Mouse (Mus musculus) midbrain, embryonic 11.5 days (tissue): ENCODE data around the gene Cdk15. TPM values are rescaled to one million over a fixed set of nuclear protein-coding genes. Genes with fewer than 3 reads are reported as not detected.
A peak's percentile ranks its signal among the peaks of the same experiment; 100 is the strongest.

Experiments
- ATAC-seq: fragments of 200-750 bp; cut with Nextera tagmentation; 2 replicates; pipeline ENCODE4 v1.8.0; 2017; ENCODE audit warnings: moderate TSS enrichment, moderate library complexity; ENCODE audit not compliant: low FRiP score
- DNase-seq: peaks from one replicate; pipeline ENCODE4 v3.0.0; 2015; ENCODE audit warnings: low spot score; ENCODE audit errors: missing footprints
- H3K27ac ChIP-seq: fragments of 300-500 bp; sonication (generic); 2 replicates; pipeline ENCODE4 v1.5.1; 2014; ENCODE audit warnings: low read depth, low read length
- H3K27me3 ChIP-seq: fragments of 300-500 bp; sonication (generic); 2 replicates; pipeline ENCODE4 v1.6.1; 2014; ENCODE audit warnings: mild to moderate bottlenecking, low read length, moderate library complexity, mixed read lengths; ENCODE audit not compliant: control insufficient read depth, insufficient read depth
- H3K36me3 ChIP-seq: fragments of 300-500 bp; sonication (generic); 2 replicates; pipeline ENCODE4 v1.6.1; 2014; ENCODE audit warnings: mild to moderate bottlenecking, low read length, moderate library complexity, mixed read lengths; ENCODE audit not compliant: control insufficient read depth, insufficient read depth
- H3K4me1 ChIP-seq: fragments of 300-500 bp; sonication (generic); 2 replicates; pipeline ENCODE4 v1.6.1; 2014; ENCODE audit warnings: low read length; ENCODE audit not compliant: control insufficient read depth, insufficient read depth
- H3K4me2 ChIP-seq: fragments of 300-500 bp; sonication (generic); 2 replicates; pipeline ENCODE4 v1.6.1; 2014; ENCODE audit warnings: mild to moderate bottlenecking, moderate library complexity
- H3K4me3 ChIP-seq: fragments of 300-500 bp; sonication (generic); 2 replicates; pipeline ENCODE4 v1.5.1; 2014; ENCODE audit warnings: low read depth, low read length
- H3K9ac ChIP-seq: fragments of 300-500 bp; sonication (generic); 2 replicates; pipeline ENCODE4 v1.6.1; 2014; ENCODE audit warnings: low read length
- H3K9me3 ChIP-seq: fragments of 300-500 bp; sonication (generic); 2 replicates; pipeline ENCODE4 v1.6.1; 2016; ENCODE audit warnings: low read length; ENCODE audit not compliant: control insufficient read depth
- WGBS: fragments of 180-500 bp; shearing (Covaris S2); extraction: QIAGEN DNeasy Blood & Tissue Kit; methylation state at CpG from one replicate; pipeline ENCODE4 v1.1.7; 2014; 5-methylcytosine and 5-hydroxymethylcytosine counted together
- polyA plus RNA-seq: library from polyadenylated mRNA; unstranded; fragments of >200 nt; fragmentation: Nextera tagmentation; extraction: Ambion mirVana; gene quantifications from 2 replicates; pipeline ENCODE4 v1.2.1, GENCODE M21; 2014

Gene Cdk15
- polyA plus RNA-seq, 1 experiment from 2014 or later, result 0.52 TPM

DNA sequence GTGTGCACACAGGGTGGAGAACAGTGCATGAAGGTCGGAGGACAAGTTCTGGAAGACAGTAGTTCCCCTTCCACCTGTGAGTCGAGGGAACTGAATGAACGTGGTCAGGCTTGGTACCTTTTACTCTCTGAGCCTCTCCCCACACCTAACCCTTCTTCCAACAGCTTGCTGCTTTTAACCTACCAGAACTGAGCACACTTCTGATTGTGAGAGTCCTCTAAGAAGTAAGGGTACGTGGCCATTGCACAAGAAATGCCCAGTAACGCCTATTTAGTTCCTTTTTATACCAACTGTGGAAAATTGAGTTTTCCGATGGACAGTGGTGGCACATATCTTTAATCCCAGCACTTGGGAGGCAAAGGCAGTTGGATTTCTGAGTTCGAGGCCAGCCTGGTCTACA is 28.2 kb upstream of the Cdk15 start:
- no peak overlapping the region for H3K27ac ChIP-seq
- no peaks in the 10 kb centered on the region for H3K27me3 ChIP-seq
- WGBS, result 90% methylated on average over 7 of the region's 7 CpGs
- H3K4me2 ChIP-seq, result no peak overlapping the region
- H3K4me1 ChIP-seq, result no peaks in the 10 kb centered on the region
- H3K36me3 ChIP-seq, result no peaks in the 10 kb centered on the region
- no peak for ATAC-seq
- H3K4me3 ChIP-seq, result no peak overlapping the region
- H3K9me3 ChIP-seq, result no peaks in the 10 kb centered on the region
- no peak for DNase-seq
- H3K9ac ChIP-seq, result no peak overlapping the region

- H3K36me3 ChIP-seq, result no peaks in the 10 kb centered on the region
- DNase-seq (no peak), ATAC-seq (no peak)
- no peak overlapping the region for H3K4me3 ChIP-seq
- H3K4me2 ChIP-seq, result no peak overlapping the region
- H3K27me3 ChIP-seq, result no peaks in the 10 kb centered on the region
- H3K27ac ChIP-seq, result no peak overlapping the region
- H3K4me1 ChIP-seq, result no peaks in the 10 kb centered on the region
- H3K9ac ChIP-seq, result no peak overlapping the region
- WGBS, result 45% methylated on average over 4 of the region's 4 CpGs
- H3K9me3 ChIP-seq, result no peaks in the 10 kb centered on the region
Observed at GRCm38 (mm10) chr1:59229187-59229586, 27.5 kb upstream of the Cdk15 start.

GRCm38 (mm10) chr1:59236856-59237441 is 19.8 kb upstream of the Cdk15 start, which contains the start of gene Als2:
TSS of gene Als2 (minus strand) at chr1:59237231.
- whole genome bisulfite sequencing, result 1% methylated on average over 49 of the region's 58 CpGs

GRCm38 (mm10) chr1:59237614-59238211 is 19.0 kb upstream of the Cdk15 start:
- WGBS, result under 1% methylated on average over 19 of the region's 19 CpGs
- peak; percentile 64 for ATAC-seq
- Histone ChIP-seq H3K4me1 (peaks cover 4% of the 10 kb centered on the region; the same call in 1 of the 2 replicates), H3K36me3 (no peaks in the 10 kb centered on the region), H3K27ac (no peak overlapping the region), H3K4me3 (peak overlapping the region; percentile 81), H3K9ac (peak overlapping the region; percentile 53), H3K9me3 (no peaks in the 10 kb centered on the region), H3K4me2 (peak overlapping the region; percentile 87), H3K27me3 (no peaks in the 10 kb centered on the region)
- DNase-seq, result peak; percentile 94

More at GRCm38 (mm10) chr1:59236856-59237441, 19.8 kb upstream of the Cdk15 start, which contains the start of gene Als2:
- peak; percentile 99 for ATAC-seq
- Histone ChIP-seq H3K4me1 (peaks cover 4% of the 10 kb centered on the region; the same call in 1 of the 2 replicates), H3K9ac (peak within 1 kb of the TSS; percentile 80), H3K4me3 (peak within 1 kb of the TSS; percentile 81), H3K36me3 (no peaks in the 10 kb centered on the region), H3K9me3 (no peaks in the 10 kb centered on the region), H3K4me2 (peak within 1 kb of the TSS; percentile 87), H3K27ac (no peak within 1 kb of the TSS), H3K27me3 (no peaks in the 10 kb centered on the region)
- peak; percentile 100 for DNase-seq

GRCm38 (mm10) chr1:59243770-59244169 is 12.9 kb upstream of the Cdk15 start:
- 74% methylated on average over 2 of the region's 2 CpGs for WGBS
- H3K4me1 ChIP-seq, result no peaks in the 10 kb centered on the region

GRCm38 (mm10) chr1:59247602-59248001 is 9.1 kb upstream of the Cdk15 start:
- peak; percentile 62 for ATAC-seq
- H3K4me3 ChIP-seq, result no peak overlapping the region
- H3K9ac ChIP-seq, result no peak overlapping the region
- no peak overlapping the region for H3K4me2 ChIP-seq
- WGBS, result 5% methylated on average over 9 of the region's 9 CpGs
- H3K4me1 ChIP-seq, result no peaks in the 10 kb centered on the region
- H3K27ac ChIP-seq, result no peak overlapping the region
- DNase-seq, result no peak
- no peaks in the 10 kb centered on the region for H3K9me3 ChIP-seq
- no peaks in the 10 kb centered on the region for H3K27me3 ChIP-seq
- no peaks in the 10 kb centered on the region for H3K36me3 ChIP-seq

More at GRCm38 (mm10) chr1:59243770-59244169, 12.9 kb upstream of the Cdk15 start:
- DNase-seq, result no peak
- no peaks in the 10 kb centered on the region for H3K36me3 ChIP-seq
- H3K27ac ChIP-seq, result no peak overlapping the region
- H3K9me3 ChIP-seq, result no peaks in the 10 kb centered on the region
- H3K4me3 ChIP-seq, result no peak overlapping the region
- ATAC-seq, result no peak
- no peaks in the 10 kb centered on the region for H3K27me3 ChIP-seq
- H3K9ac ChIP-seq, result no peak overlapping the region
- no peak overlapping the region for H3K4me2 ChIP-seq

DNA sequence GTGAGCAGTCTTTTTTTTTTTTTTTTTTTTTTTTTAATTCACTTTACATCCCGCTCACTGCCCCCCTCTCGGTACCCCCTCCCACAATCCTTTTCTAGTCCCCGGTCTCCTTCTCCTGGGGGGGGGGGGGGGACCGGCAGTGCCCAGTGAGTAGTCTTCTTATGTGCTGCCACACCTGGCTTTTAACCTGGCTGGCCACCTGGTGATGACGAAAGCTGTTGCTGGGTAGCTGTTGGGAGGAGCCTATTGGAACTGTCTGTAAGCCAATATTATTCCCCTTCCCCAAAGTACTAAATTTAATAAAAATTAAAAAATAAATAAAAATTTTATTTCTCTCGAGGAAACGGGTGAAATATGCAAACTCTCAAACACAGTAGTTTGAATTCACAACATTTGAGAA is 3.9 kb upstream of the Cdk15 start:
- H3K27me3 ChIP-seq, result no peaks in the 10 kb centered on the region
- H3K4me1 ChIP-seq, result peaks cover 6% of the 10 kb centered on the region
- H3K9me3 ChIP-seq, result no peaks in the 10 kb centered on the region
- H3K4me3 ChIP-seq, result no peak overlapping the region
- no peak overlapping the region for H3K4me2 ChIP-seq
- no peak overlapping the region for H3K9ac ChIP-seq
- whole genome bisulfite sequencing, result 11% methylated on average over 7 of the region's 7 CpGs
- ATAC-seq, result no peak
- no peak overlapping the region for H3K27ac ChIP-seq
- no peaks in the 10 kb centered on the region for H3K36me3 ChIP-seq
- DNase-seq, result no peak

DNA sequence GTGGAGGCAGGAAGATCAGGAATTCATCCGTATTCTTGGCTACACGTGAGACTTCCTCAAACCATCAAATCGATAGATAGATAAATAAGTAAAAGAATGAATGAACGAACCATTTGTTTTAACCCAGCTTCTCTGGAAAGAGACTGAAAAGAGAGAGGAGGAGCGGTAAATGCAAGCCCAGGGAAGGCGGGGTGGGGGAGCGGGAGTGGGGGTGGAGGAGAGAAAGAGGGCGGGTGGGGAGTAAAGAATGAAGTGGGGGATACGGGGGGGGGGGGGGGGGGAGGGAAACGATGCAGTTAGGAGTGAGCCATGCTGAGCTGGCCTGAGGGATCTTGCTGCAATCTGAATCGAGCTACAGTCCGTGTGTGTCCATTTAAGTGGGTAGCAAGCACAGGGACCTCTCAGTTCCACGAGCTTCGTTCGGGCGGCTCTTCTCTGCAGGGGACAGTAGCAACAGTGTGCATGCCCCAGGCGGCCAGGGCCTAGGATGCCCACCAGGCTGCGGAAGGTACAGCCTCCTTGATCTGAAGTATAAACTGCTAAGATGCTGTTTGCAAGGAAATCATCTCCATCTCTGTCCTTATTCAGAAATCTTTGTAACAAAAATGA is 3.3 kb upstream of the Cdk15 start:
- DNase-seq (peak; percentile 89), ATAC-seq (peak; percentile 58; the same call in 1 of the 2 replicates)
- Histone ChIP-seq H3K9me3 (no peaks in the 10 kb centered on the region), H3K4me3 (peak overlapping the region; percentile 12), H3K27me3 (no peaks in the 10 kb centered on the region), H3K4me2 (peak overlapping the region; percentile 40), H3K9ac (peak overlapping the region; percentile 28; the same call in 1 of the 2 replicates), H3K4me1 (peaks cover 9% of the 10 kb centered on the region), H3K27ac (no peak overlapping the region), H3K36me3 (no peaks in the 10 kb centered on the region)
- WGBS, result 1% methylated on average over 16 of the region's 18 CpGs

DNA sequence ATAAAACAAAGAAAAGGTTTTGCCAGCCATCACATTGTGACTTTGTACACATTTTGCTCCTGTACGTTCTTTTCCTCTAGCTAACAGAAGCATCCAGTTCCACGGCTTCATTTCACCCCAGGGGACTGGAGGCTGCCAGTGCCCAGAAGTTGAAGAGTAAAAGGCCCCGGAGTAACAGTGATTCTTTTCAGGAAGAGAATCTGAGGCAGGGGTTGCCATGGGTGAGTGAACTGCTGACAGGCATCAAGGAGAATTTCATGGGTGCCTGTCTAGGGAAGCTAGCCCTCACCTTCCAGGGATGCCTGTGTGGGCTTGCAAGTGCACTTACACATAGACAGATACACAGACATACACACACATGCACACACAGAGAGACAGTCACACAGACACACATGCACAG is 1.0 kb downstream of the Cdk15 start:
- no peak for DNase-seq
- WGBS, result 18% methylated on average over 3 of the region's 3 CpGs

More for the DNA sequence above, 1.0 kb downstream of the Cdk15 start:
- H3K36me3 ChIP-seq, result no peaks in the 10 kb centered on the region
- H3K27ac ChIP-seq, result no peak overlapping the region
- no peak overlapping the region for H3K9ac ChIP-seq
- H3K4me2 ChIP-seq, result no peak overlapping the region
- no peak overlapping the region for H3K4me3 ChIP-seq
- ATAC-seq, result no peak
- no peaks in the 10 kb centered on the region for H3K27me3 ChIP-seq
- H3K4me1 ChIP-seq, result peaks cover 9% of the 10 kb centered on the region
- no peaks in the 10 kb centered on the region for H3K9me3 ChIP-seq
